Mouse (Mus musculus): Measurements from ENCODE around the gene Ythdf2. TPM values are rescaled to one million over a fixed set of nuclear protein-coding genes. Genes with fewer than 3 reads are reported as not detected.
A peak's percentile ranks its signal among the peaks of the same experiment; 100 is the strongest.

The Ythdf2 gene
- polyA plus RNA-seq, 1 experiment from 2014 or later, result 140 TPM

- Histone ChIP-seq H3K4me1 (peaks cover 6% of the 10 kb centered on the region; the same call in 1 of the 2 replicates), H3K9ac (no peak overlapping the region), H3K4me2 (replicated peaks) (no peak overlapping the region), H3K9me3 (no peaks in the 10 kb centered on the region), H3K36me3 (no peaks in the 10 kb centered on the region), H3K27me3 (no peaks in the 10 kb centered on the region), H3K4me3 (no peak overlapping the region), H3K27ac (no peak overlapping the region)
- no peak for ATAC-seq (ENCODE audit: insufficient number of reproducible peaks, insufficient read depth, low FRiP score, low TSS enrichment)
- WGBS, result 83% methylated on average over 5 of the region's 5 CpGs
Measured at GRCm38 (mm10) chr4:132169761-132170160, 42.3 kb downstream of the Ythdf2 start.

GRCm38 (mm10) chr4:132169271-132169670, 42.8 kb downstream of the Ythdf2 start:
- no peak for ATAC-seq (ENCODE audit: insufficient number of reproducible peaks, insufficient read depth, low FRiP score, low TSS enrichment)
- Histone ChIP-seq H3K4me3 (no peak overlapping the region), H3K4me1 (peaks cover 6% of the 10 kb centered on the region; the same call in 1 of the 2 replicates), H3K27ac (no peak overlapping the region), H3K9me3 (no peaks in the 10 kb centered on the region), H3K9ac (no peak overlapping the region), H3K27me3 (no peaks in the 10 kb centered on the region), H3K4me2 (replicated peaks) (no peak overlapping the region), H3K36me3 (no peaks in the 10 kb centered on the region)
- 89% methylated on average over 3 of the region's 3 CpGs for WGBS

- no peak overlapping the region for H3K4me2 ChIP-seq (replicated peaks)
- ATAC-seq (ENCODE audit: insufficient number of reproducible peaks, insufficient read depth, low FRiP score, low TSS enrichment), result no peak
- H3K4me3 ChIP-seq, result no peak overlapping the region
- H3K4me1 ChIP-seq, result peaks cover 6% of the 10 kb centered on the region; the same call in 1 of the 2 replicates
- no peak overlapping the region for H3K27ac ChIP-seq
- no peak overlapping the region for H3K9ac ChIP-seq
- no peaks in the 10 kb centered on the region for H3K9me3 ChIP-seq
- no peaks in the 10 kb centered on the region for H3K27me3 ChIP-seq
- WGBS, result 84% methylated on average over 3 of the region's 3 CpGs
- H3K36me3 ChIP-seq, result no peaks in the 10 kb centered on the region
Measured at GRCm38 (mm10) chr4:132167436-132167835, 44.7 kb downstream of the Ythdf2 start.

GRCm38 (mm10) chr4:132166350-132167290, 45.5 kb downstream of the Ythdf2 start:
- WGBS, result 59% methylated on average over 16 of the region's 16 CpGs
- Histone ChIP-seq H3K9me3 (no peaks in the 10 kb centered on the region), H3K9ac (no peak overlapping the region), H3K27me3 (no peaks in the 10 kb centered on the region), H3K4me1 (peaks cover 6% of the 10 kb centered on the region; the same call in 1 of the 2 replicates), H3K36me3 (no peaks in the 10 kb centered on the region), H3K4me2 (replicated peaks) (no peak overlapping the region), H3K4me3 (no peak overlapping the region), H3K27ac (no peak overlapping the region)
- no peak for ATAC-seq (ENCODE audit: insufficient number of reproducible peaks, insufficient read depth, low FRiP score, low TSS enrichment)

- no peaks in the 10 kb centered on the region for H3K27me3 ChIP-seq
- no peaks in the 10 kb centered on the region for H3K9me3 ChIP-seq
- no peak overlapping the region for H3K4me3 ChIP-seq
- no peaks in the 10 kb centered on the region for H3K36me3 ChIP-seq
- peaks cover 6% of the 10 kb centered on the region; the same call in 1 of the 2 replicates for H3K4me1 ChIP-seq
- ATAC-seq (ENCODE audit: insufficient number of reproducible peaks, insufficient read depth, low FRiP score, low TSS enrichment), result no peak
- no peak overlapping the region for H3K9ac ChIP-seq
- H3K27ac ChIP-seq, result no peak overlapping the region
- 60% methylated on average over 14 of the region's 14 CpGs for WGBS
- no peak overlapping the region for H3K4me2 ChIP-seq (replicated peaks)
Measured at GRCm38 (mm10) chr4:132165691-132166090, 46.4 kb downstream of the Ythdf2 start.

- H3K9me3 ChIP-seq, result no peaks in the 10 kb centered on the region
Measured at GRCm38 (mm10) chr4:132156941-132157622, 55.0 kb downstream of the Ythdf2 start.

GRCm38 (mm10) chr4:132154877-132155670, 57.0 kb downstream of the Ythdf2 start:
- H3K4me2 ChIP-seq (replicated peaks), result no peak overlapping the region
- no peak overlapping the region for H3K9ac ChIP-seq
- 5% methylated on average over 6 of the region's 6 CpGs for WGBS
- ATAC-seq (ENCODE audit: insufficient number of reproducible peaks, insufficient read depth, low FRiP score, low TSS enrichment), result no peak
- 0 out of 2 replicates have a peak, but pooled peaks cover 5% of the 10 kb centered on the region for H3K4me1 ChIP-seq
- H3K36me3 ChIP-seq, result no peaks in the 10 kb centered on the region
- no peak overlapping the region for H3K4me3 ChIP-seq
- H3K27ac ChIP-seq, result no peak overlapping the region
- no peaks in the 10 kb centered on the region for H3K9me3 ChIP-seq
- H3K27me3 ChIP-seq, result no peaks in the 10 kb centered on the region

More at GRCm38 (mm10) chr4:132156941-132157622, 55.0 kb downstream of the Ythdf2 start:
- H3K4me2 ChIP-seq (replicated peaks), result no peak overlapping the region
- ATAC-seq (ENCODE audit: insufficient number of reproducible peaks, insufficient read depth, low FRiP score, low TSS enrichment), result no peak
- 0 out of 2 replicates have a peak, but pooled peaks cover 5% of the 10 kb centered on the region for H3K4me1 ChIP-seq
- no peaks in the 10 kb centered on the region for H3K27me3 ChIP-seq
- no peaks in the 10 kb centered on the region for H3K36me3 ChIP-seq
- H3K9ac ChIP-seq, result no peak overlapping the region
- no peak overlapping the region for H3K4me3 ChIP-seq
- 51% methylated on average over 12 of the region's 12 CpGs for WGBS
- no peak overlapping the region for H3K27ac ChIP-seq

GRCm38 (mm10) chr4:132151673-132152072, 60.4 kb downstream of the Ythdf2 start:
- Histone ChIP-seq H3K4me1 (0 out of 2 replicates have a peak, but pooled peaks cover 5% of the 10 kb centered on the region), H3K4me3 (no peak overlapping the region), H3K36me3 (no peaks in the 10 kb centered on the region), H3K27ac (no peak overlapping the region), H3K9me3 (no peaks in the 10 kb centered on the region), H3K4me2 (replicated peaks) (no peak overlapping the region), H3K27me3 (no peaks in the 10 kb centered on the region), H3K9ac (no peak overlapping the region)
- 63% methylated on average over 1 of the region's 1 CpGs for WGBS
- ATAC-seq (ENCODE audit: insufficient number of reproducible peaks, insufficient read depth, low FRiP score, low TSS enrichment), result no peak

GRCm38 (mm10) chr4:132146201-132146600, 65.9 kb downstream of the Ythdf2 start:
- no peak for ATAC-seq (ENCODE audit: insufficient number of reproducible peaks, insufficient read depth, low FRiP score, low TSS enrichment)
- Histone ChIP-seq H3K36me3 (no peaks in the 10 kb centered on the region), H3K27ac (no peak overlapping the region), H3K4me2 (replicated peaks) (no peak overlapping the region), H3K4me3 (no peak overlapping the region), H3K4me1 (0 out of 2 replicates have a peak, but pooled peaks cover 7% of the 10 kb centered on the region), H3K9me3 (no peaks in the 10 kb centered on the region), H3K27me3 (peaks cover 49% of the 10 kb centered on the region), H3K9ac (no peak overlapping the region)
- WGBS, result 74% methylated on average over 5 of the region's 5 CpGs

- H3K9ac ChIP-seq, result no peak overlapping the region
- no peak overlapping the region for H3K27ac ChIP-seq
- H3K4me3 ChIP-seq, result peak overlapping the region; percentile 53; the same call in 1 of the 2 replicates
- ATAC-seq (ENCODE audit: insufficient number of reproducible peaks, insufficient read depth, low FRiP score, low TSS enrichment), result no peak
- H3K4me2 ChIP-seq (replicated peaks), result peak overlapping the region; percentile 92
- H3K36me3 ChIP-seq, result no peaks in the 10 kb centered on the region
- 35% methylated on average over 10 of the region's 10 CpGs for WGBS
- 0 out of 2 replicates have a peak, but pooled peaks cover 7% of the 10 kb centered on the region for H3K4me1 ChIP-seq
- H3K9me3 ChIP-seq, result no peaks in the 10 kb centered on the region
- H3K27me3 ChIP-seq, result peaks cover 52% of the 10 kb centered on the region
Measured at GRCm38 (mm10) chr4:132145092-132145491, 67.0 kb downstream of the Ythdf2 start.
